Mouse (Mus musculus): Measurements from ENCODE around the gene Maco1. TPM values are rescaled to one million over a fixed set of nuclear protein-coding genes. Genes with fewer than 3 reads are reported as not detected.
A peak's percentile ranks its signal among the peaks of the same experiment; 100 is the strongest.

The Maco1 gene
- polyA plus RNA-seq, 1 experiment from 2014 or later, result 21.7 TPM

- Histone ChIP-seq H3K4me3 (ENCODE audit: inconsistent target) (peak overlapping the region; percentile 91), H3K79me2 (ENCODE audit: inconsistent target) (peaks cover 54% of the 10 kb centered on the region), H3K27ac (peak overlapping the region; percentile 65), H3K36me3 (ENCODE audit: inconsistent target) (no peaks in the 10 kb centered on the region)
- 35% methylated on average over 6 of the region's 6 CpGs for WGBS (ENCODE audit: missing documents)
Observed at GRCm38 (mm10) chr4:134766277-134766676, 86.9 kb downstream of the Maco1 start.

DNA sequence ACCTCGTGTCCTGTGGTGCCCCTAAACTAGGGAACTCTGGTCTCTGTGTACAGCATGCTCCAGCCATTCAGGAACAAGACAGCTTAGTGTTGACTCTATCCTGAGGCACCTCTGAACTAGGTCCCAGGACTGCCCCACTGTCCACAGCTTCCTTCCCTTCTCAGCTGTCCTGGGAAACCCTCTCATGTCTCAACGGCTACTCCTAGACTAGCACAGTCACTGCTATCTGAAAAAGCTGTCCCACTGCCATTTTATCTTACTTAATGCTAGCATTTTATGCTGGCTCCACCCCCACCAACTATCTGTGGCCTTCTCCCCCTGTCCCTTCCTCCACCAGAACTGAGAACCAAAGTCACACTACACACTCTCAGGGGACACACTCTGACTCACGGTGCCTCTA, 88.8 kb downstream of the Maco1 start:
- Histone ChIP-seq H3K36me3 (ENCODE audit: inconsistent target) (no peaks in the 10 kb centered on the region), H3K27ac (peak overlapping the region; percentile 99), H3K4me3 (ENCODE audit: inconsistent target) (no peak overlapping the region), H3K79me2 (ENCODE audit: inconsistent target) (peaks cover 73% of the 10 kb centered on the region)
- 13% methylated on average over 3 of the region's 3 CpGs for WGBS (ENCODE audit: missing documents)

- Histone ChIP-seq H3K79me2 (ENCODE audit: inconsistent target) (peaks cover 91% of the 10 kb centered on the region), H3K27ac (peak overlapping the region; percentile 99), H3K4me3 (ENCODE audit: inconsistent target) (no peak overlapping the region; the same call in 1 of the 2 replicates), H3K36me3 (ENCODE audit: inconsistent target) (no peaks in the 10 kb centered on the region)
- 10% methylated on average over 6 of the region's 6 CpGs for WGBS (ENCODE audit: missing documents)
Observed at GRCm38 (mm10) chr4:134762360-134762759, 90.8 kb downstream of the Maco1 start.

DNA sequence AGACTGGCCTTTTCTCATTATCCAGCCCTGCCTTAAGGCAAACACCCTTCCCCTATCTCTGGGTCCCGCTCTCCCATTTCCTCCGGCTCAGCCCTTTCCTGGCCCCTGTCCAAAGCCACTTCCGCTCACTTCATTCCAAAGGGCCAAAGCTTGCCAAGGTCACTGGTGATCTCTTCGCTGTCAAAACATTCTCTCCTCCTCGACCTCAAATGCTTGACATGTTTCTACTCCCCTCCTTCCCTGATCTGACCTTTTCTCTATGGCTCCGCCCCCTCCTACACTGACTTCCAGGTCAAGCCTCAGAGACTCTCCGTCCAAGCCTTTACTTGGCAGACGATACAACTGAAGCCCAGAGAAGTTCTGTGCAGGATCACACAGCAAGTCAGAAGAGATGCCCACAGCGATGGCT, 92.3 kb downstream of the Maco1 start:
- H3K4me3 ChIP-seq (ENCODE audit: inconsistent target), result no peak overlapping the region
- peaks cover 91% of the 10 kb centered on the region for H3K79me2 ChIP-seq (ENCODE audit: inconsistent target)
- H3K36me3 ChIP-seq (ENCODE audit: inconsistent target), result no peaks in the 10 kb centered on the region
- H3K27ac ChIP-seq, result peak overlapping the region; percentile 99
- 10% methylated on average over 9 of the region's 9 CpGs for WGBS (ENCODE audit: missing documents)

DNA sequence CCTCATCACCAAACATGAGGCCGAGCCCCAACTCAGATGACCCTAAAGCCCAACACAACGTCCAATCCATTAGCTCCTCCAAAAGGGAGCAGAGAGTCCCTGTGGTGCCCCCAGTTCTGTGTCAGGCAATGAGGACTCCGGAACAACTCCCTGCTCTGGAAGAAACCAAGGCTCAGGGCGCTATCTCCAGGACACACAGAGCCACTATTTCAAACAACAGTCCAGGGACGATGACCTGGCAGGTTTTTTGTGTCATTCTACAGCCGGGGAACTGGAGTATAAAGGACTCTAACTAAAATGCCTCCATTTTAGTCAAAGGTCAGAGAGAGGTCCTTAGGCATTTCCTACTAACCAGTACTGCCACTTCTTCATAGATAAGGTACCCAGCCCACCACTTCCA, 92.9 kb downstream of the Maco1 start:
- 0 out of 2 replicates have a peak, but pooled peaks cover 3% of the 10 kb centered on the region for H3K36me3 ChIP-seq (ENCODE audit: inconsistent target)
- 54% methylated on average over 6 of the region's 6 CpGs for WGBS (ENCODE audit: missing documents)
- peaks cover 91% of the 10 kb centered on the region for H3K79me2 ChIP-seq (ENCODE audit: inconsistent target)
- H3K27ac ChIP-seq, result peak overlapping the region; percentile 99
- no peak overlapping the region for H3K4me3 ChIP-seq (ENCODE audit: inconsistent target)

- peaks cover 91% of the 10 kb centered on the region for H3K79me2 ChIP-seq (ENCODE audit: inconsistent target)
- 43% methylated on average over 7 of the region's 7 CpGs for WGBS (ENCODE audit: missing documents)
- peaks cover 10% of the 10 kb centered on the region; the same call in 1 of the 2 replicates for H3K36me3 ChIP-seq (ENCODE audit: inconsistent target)
- no peak overlapping the region for H3K4me3 ChIP-seq (ENCODE audit: inconsistent target)
- peak overlapping the region; percentile 99 for H3K27ac ChIP-seq
Observed at GRCm38 (mm10) chr4:134759564-134759963, 93.6 kb downstream of the Maco1 start.

DNA sequence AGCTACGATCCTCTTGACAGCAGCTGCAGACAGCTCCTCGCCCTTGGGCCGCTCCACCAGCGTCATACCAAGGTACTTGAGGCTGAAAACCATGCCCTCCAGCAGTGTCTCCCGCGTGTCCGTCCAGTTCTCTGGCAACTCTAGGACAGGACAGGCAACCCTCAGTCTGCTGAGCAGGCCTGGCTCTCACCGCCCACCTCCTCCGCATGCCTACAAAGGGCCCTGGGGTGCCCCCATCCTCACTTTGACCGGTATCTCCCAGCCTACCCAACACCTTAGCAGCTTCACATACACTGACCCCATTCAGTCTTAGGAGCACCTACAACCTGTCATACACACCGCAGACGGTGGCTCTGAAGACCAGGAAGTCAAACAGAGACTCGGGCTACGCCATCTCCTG, 94.2 kb downstream of the Maco1 start:
- H3K79me2 ChIP-seq (ENCODE audit: inconsistent target), result peaks cover 89% of the 10 kb centered on the region
- H3K4me3 ChIP-seq (ENCODE audit: inconsistent target), result no peak overlapping the region
- peak overlapping the region; percentile 99 for H3K27ac ChIP-seq
- H3K36me3 ChIP-seq (ENCODE audit: inconsistent target), result peaks cover 11% of the 10 kb centered on the region; the same call in 1 of the 2 replicates
- 94% methylated on average over 14 of the region's 14 CpGs for WGBS (ENCODE audit: missing documents)

GRCm38 (mm10) chr4:134758367-134758766, 94.8 kb downstream of the Maco1 start:
- H3K4me3 ChIP-seq (ENCODE audit: inconsistent target), result no peak overlapping the region
- 40% methylated on average over 4 of the region's 4 CpGs for WGBS (ENCODE audit: missing documents)
- H3K27ac ChIP-seq, result peak overlapping the region; percentile 99
- H3K79me2 ChIP-seq (ENCODE audit: inconsistent target), result peaks cover 89% of the 10 kb centered on the region
- peaks cover 14% of the 10 kb centered on the region; the same call in 1 of the 2 replicates for H3K36me3 ChIP-seq (ENCODE audit: inconsistent target)

DNA sequence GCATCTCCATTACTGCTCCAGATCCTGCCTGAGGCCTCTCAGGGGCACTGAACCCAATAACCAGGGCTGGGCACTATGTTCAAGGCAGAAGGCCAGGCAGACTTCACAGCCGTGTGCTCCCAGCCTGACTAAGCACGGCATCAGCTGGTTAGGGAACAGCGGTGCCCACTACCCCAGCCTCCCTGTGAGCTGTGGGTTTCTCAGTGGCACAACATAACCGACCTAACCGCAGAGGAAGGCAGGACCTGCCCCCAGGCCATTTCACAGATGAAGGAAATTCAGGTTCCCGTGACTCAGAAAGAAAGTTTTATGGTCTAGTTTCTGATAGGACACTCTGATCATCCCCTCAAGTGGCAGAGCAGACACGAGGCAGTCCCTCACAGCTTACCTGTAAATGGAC, 96.2 kb downstream of the Maco1 start:
- peaks cover 96% of the 10 kb centered on the region for H3K79me2 ChIP-seq (ENCODE audit: inconsistent target)
- peaks cover 28% of the 10 kb centered on the region; the same call in 1 of the 2 replicates for H3K36me3 ChIP-seq (ENCODE audit: inconsistent target)
- WGBS (ENCODE audit: missing documents), result 20% methylated on average over 6 of the region's 7 CpGs
- H3K4me3 ChIP-seq (ENCODE audit: inconsistent target), result no peak overlapping the region
- peak overlapping the region; percentile 99 for H3K27ac ChIP-seq

DNA sequence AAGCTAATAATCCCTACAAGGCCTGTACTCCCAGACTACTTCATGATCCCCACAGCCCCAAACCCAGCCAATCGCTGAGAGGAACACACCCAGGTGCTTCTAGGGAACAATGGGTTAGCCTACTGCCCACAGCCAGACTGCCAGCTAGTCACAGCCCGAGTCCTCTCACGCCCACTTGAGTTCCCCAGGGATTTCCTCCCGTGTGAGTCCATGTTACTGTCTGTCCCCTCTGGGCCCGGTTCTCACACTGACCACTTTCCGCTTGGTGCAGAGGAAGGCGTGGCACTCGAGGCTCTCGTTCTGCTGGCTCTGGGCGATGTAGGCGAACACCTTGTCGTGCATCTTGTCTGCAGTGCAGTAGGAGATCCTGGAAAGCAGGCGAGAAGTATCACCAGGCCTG, 98.2 kb downstream of the Maco1 start:
- Histone ChIP-seq H3K4me3 (ENCODE audit: inconsistent target) (no peak overlapping the region), H3K36me3 (ENCODE audit: inconsistent target) (peaks cover 34% of the 10 kb centered on the region; the same call in 1 of the 2 replicates), H3K79me2 (ENCODE audit: inconsistent target) (peaks cover 82% of the 10 kb centered on the region), H3K27ac (0 out of 2 replicates have a peak overlapping the region, but pooled peaks have one; percentile 10)
- 83% methylated on average over 13 of the region's 13 CpGs for WGBS (ENCODE audit: missing documents)

GRCm38 (mm10) chr4:134754371-134754770, 98.8 kb downstream of the Maco1 start:
- Histone ChIP-seq H3K36me3 (ENCODE audit: inconsistent target) (peaks cover 34% of the 10 kb centered on the region; the same call in 1 of the 2 replicates), H3K79me2 (ENCODE audit: inconsistent target) (peaks cover 76% of the 10 kb centered on the region), H3K27ac (0 out of 2 replicates have a peak overlapping the region, but pooled peaks have one; percentile 10), H3K4me3 (ENCODE audit: inconsistent target) (no peak overlapping the region)
- 31% methylated on average over 8 of the region's 10 CpGs for WGBS (ENCODE audit: missing documents)

- 36% methylated on average over 17 of the region's 17 CpGs for WGBS (ENCODE audit: missing documents)
- Histone ChIP-seq H3K36me3 (ENCODE audit: inconsistent target) (peaks cover 40% of the 10 kb centered on the region; the same call in 1 of the 2 replicates), H3K4me3 (ENCODE audit: inconsistent target) (no peak overlapping the region), H3K27ac (0 out of 2 replicates have a peak overlapping the region, but pooled peaks have one; percentile 10), H3K79me2 (ENCODE audit: inconsistent target) (peaks cover 69% of the 10 kb centered on the region)
Observed at GRCm38 (mm10) chr4:134753516-134754261, 99.5 kb downstream of the Maco1 start.

- Histone ChIP-seq H3K27ac (no peak overlapping the region), H3K79me2 (ENCODE audit: inconsistent target) (peaks cover 62% of the 10 kb centered on the region), H3K4me3 (ENCODE audit: inconsistent target) (no peak overlapping the region), H3K36me3 (ENCODE audit: inconsistent target) (peaks cover 47% of the 10 kb centered on the region; the same call in 1 of the 2 replicates)
- 81% methylated on average over 10 of the region's 11 CpGs for WGBS (ENCODE audit: missing documents)
Observed at GRCm38 (mm10) chr4:134752911-134753426, 100.2 kb downstream of the Maco1 start.

Measured in macrophage (primary cell).